Mouse (Mus musculus) duodenum, adult 2 months (tissue): Measurements from ENCODE around the gene Vmn1r180. TPM values are rescaled to one million over a fixed set of nuclear protein-coding genes. Genes with fewer than 3 reads are reported as not detected.

Experiments used
- polyA plus RNA-seq: library from polyadenylated mRNA; depleted of rRNA; stranded (reverse); fragments of >200 nt; gene quantifications from 2 replicates; pipeline ENCODE4 v1.2.3, GENCODE M21; 2012; ENCODE audit warnings: low replicate concordance; rRNA removed

Vmn1r180 gene
- polyA plus RNA-seq, result not detected in 2 replicates

DNA sequence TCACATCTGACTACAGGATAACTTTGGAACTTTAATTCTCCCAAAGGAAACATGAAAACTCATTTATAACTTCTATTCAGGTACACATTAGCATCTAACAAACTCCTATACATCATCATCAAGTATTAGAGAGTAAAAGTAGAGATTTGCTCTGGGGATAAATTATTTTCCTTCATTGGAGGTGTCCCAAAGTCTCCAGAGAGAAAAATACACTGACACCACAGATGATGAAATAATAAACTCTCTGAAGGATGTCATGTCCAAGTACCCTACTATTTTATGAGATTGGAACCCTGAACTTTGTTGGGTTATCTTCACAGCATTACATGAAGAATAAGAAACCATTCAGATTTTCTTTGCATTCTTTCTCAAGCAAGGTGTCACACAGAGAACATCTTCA, at the start of gene Vmn1r180:
Gene Vmn1r180 (plus strand): TSS at position 301 of the 400 bp plus-strand sequence.

DNA sequence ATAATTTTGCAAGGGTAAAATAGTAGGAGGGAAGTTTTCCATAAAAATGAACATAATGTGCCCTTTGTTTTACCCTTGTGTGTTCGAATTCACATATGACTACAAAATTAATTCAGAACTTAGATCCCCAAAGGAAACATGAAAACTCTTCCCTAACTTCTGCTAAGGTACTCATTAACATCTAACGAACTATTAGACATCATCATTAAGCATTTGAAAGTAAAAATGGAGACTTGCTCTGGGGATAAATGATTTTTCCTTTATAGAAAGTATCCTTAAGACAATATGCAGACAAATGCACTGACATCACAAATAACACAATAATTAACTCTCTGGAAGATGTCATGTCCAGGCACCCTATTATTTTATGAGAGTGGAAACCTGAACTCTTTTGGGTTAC, 23.8 kb upstream of the Vmn1r180 start, which contains the start of gene Vmn1r179:
Gene Vmn1r179 (plus strand): TSS at position 301 of the 400 bp plus-strand sequence.

DNA sequence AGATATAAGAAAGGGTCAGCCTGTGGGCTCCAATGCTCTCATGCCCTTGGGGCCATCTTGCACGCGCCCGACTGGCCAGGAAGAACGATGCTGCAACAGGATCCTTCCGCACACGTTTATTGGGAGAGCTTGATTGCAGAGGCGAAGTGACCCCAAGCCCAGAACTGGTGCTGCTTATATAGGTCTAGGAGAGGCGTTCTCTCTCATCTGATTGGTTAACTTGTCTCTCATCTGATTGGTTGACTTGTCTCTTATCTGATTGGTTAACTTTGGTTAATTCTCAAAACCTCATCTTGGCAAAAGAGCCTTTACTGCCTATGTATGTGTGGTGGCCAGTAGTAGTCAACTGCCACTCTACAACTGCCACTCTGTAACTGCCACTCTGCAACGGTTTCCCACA, 23.9 kb downstream of the Vmn1r180 start, which contains the start of gene Vmn1r181:
Gene Vmn1r181 (plus strand): TSS at position 301 of the 400 bp plus-strand sequence.

DNA sequence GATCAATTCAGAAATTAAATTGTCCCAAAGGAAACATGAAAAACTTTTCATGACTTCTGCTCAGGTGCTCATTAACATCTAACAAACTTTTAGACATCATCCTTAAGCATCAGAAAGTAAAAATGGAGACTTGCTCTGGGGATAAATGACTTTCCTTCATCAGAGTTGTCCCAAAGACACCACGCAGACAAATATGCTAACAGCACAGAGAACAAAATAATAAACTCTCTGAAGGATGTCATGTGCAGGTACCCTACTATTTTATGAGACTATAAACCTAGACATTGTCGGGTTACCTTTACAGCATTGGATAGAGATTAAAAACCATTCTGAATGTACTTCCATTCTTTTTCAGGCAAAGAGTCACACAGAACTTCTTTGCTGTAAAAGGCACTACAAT, 51.0 kb downstream of the Vmn1r180 start, which contains the start of gene V1rd19:
Gene V1rd19 (plus strand): TSS at position 301 of the 400 bp plus-strand sequence.

Other genes with a start within 250 kb of the Vmn1r180 start
- gene Vmn1r173, start 249.9 kb upstream of the Vmn1r180 start, polyA plus RNA-seq, result not detected in 2 replicates
- not detected in 2 replicates for gene Vmn1r174, start 198.4 kb upstream of the Vmn1r180 start, polyA plus RNA-seq
- gene Vmn1r175, start 140.0 kb upstream of the Vmn1r180 start, polyA plus RNA-seq, result not detected in 2 replicates
- gene Vmn1r176, start 113.3 kb upstream of the Vmn1r180 start, polyA plus RNA-seq, result not detected in 2 replicates
- gene Vmn1r177, start 84.2 kb upstream of the Vmn1r180 start, polyA plus RNA-seq, result not detected in 2 replicates
- gene Vmn1r178, start 58.6 kb upstream of the Vmn1r180 start, polyA plus RNA-seq, result not detected in 2 replicates
- not detected in 2 replicates for gene Vmn1r179, start 23.7 kb upstream of the Vmn1r180 start, polyA plus RNA-seq
- gene Vmn1r181, start 24.0 kb downstream of the Vmn1r180 start, polyA plus RNA-seq, result not detected in 2 replicates
- gene V1rd19, start 51.1 kb downstream of the Vmn1r180 start, polyA plus RNA-seq, result not detected in 2 replicates
- not detected in 2 replicates for gene Vmn1r183, start 102.6 kb downstream of the Vmn1r180 start, polyA plus RNA-seq
- 2.8 and 4.6 TPM in 2 replicates for gene Zfp180, start 131.3 kb downstream of the Vmn1r180 start, polyA plus RNA-seq
- gene Zfp112, start 161.7 kb downstream of the Vmn1r180 start, polyA plus RNA-seq, result 0.46 and 1.2 TPM in 2 replicates
- 1.8 and 2.4 TPM in 2 replicates for gene Zfp235, start 183.5 kb downstream of the Vmn1r180 start, polyA plus RNA-seq
- gene Zfp114, start 224.4 kb downstream of the Vmn1r180 start, polyA plus RNA-seq, result 0.08 TPM in 1 of 2 replicates, not detected in the other